Mouse (Mus musculus) fibroblast of lung, adult 2 months (primary cell): ENCODE measurements around the gene Tmem30c.
"Not testable (repeated sequence)": the region's sequence is repeated elsewhere in the genome, so short reads cannot be mapped to it uniquely, and the experiment has no call there.

Source experiments
- DNase-seq: peaks from one replicate; pipeline ENCODE4 v3.0.0-alpha.2; 2011; ENCODE audit warnings: low read depth

Tmem30c gene

GRCm38 (mm10) chr16:57231937-57232310 is 60.7 kb downstream of the Tmem30c start:
- not testable (repeated sequence) for DNase-seq

- DNase-seq: peak; percentile 99
Measured at GRCm38 (mm10) chr16:57231089-57231936, 61.4 kb downstream of the Tmem30c start, which contains the start of gene Tbc1d23. Gene Tbc1d23 (minus strand): TSS chr16:57231504.

DNA sequence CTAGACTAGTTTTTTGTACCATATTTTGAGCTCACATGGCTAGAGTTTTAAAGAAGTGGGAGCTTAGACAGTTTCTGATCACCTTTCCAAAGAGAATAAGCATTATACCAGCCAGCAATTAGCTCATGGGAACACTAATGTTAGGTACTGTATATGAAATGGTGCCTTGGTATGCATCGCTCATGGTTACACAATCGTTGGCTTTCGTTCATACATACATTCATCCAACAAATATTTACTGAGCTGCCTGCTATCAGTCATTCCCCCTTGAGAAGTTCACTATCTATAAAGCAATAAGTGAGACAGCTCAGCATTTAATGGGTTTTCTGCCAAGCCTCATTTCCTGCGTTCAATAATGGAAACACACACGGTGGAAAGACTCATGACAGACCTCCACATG is 66.2 kb downstream of the Tmem30c start:
- no peak for DNase-seq

- no peak for DNase-seq
Measured at GRCm38 (mm10) chr16:57220361-57220760, 72.3 kb downstream of the Tmem30c start.
